Mouse (Mus musculus) adrenal gland, adult (tissue): Measurements from ENCODE around the gene Procr.

Experiments
- DNase-seq, 2 experiments: peaks; one replicate each; pipeline ENCODE4 v3.0.0; 2022 to 2023; ENCODE audit warnings: low spot score in 1 of 2; ENCODE audit not compliant: inconsistent age in 2 of 2

Procr gene

GRCm38 (mm10) chr2:155798613-155799012 lies 47.7 kb downstream of the Procr start:
- DNase-seq, result no peak

- DNase-seq, result peak; percentile 27 to 54
Observed at GRCm38 (mm10) chr2:155802761-155803160, 51.8 kb downstream of the Procr start.

- DNase-seq, result no peak
Observed at GRCm38 (mm10) chr2:155804053-155804452, 53.1 kb downstream of the Procr start.
